Mouse (Mus musculus): ENCODE measurements around the gene Anks1b.

GRCm38 (mm10) chr10:90627532-90627931 is 754.2 kb downstream of the Anks1b start:
- TF ChIP-seq CTCF (IDR thresholded peaks at IDR 0.05; ENCODE audit: extremely low read depth, insufficient read length, insufficient replicate concordance, low read depth, low read length) (no peak), POLR2A (IDR thresholded peaks at IDR 0.05; ENCODE audit: low read depth, low read length) (no peak)

Measured in small intestine, adult 2 months (tissue).